Mouse (Mus musculus): ENCODE results near the gene Arl15.

Gene Arl15

DNA sequence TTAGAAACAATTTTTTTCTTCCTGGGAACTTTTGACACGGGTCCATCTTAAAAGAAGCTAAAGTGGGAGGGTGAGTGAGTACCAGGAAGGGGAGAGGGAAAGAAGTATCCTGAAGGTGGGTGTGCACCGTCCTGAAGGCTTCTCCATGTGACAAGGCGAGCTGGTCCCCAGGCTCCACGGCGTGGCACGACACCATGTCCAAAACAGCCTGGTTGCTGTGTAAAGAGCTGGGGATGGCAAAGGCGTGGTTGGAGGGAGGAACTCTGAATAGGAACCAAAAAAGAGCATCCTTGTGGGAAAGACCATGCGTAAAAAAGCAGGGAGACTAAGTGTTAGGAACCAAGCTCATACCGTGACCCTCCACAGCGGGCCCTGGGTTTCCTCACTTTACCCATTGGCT, 330.1 kb downstream of the Arl15 start:
- DNase-seq (ENCODE audit: low read depth, low spot score): no peak
- H3K36me3 ChIP-seq (ENCODE audit: control insufficient read depth, insufficient read depth, low read length, poor library complexity, severe bottlenecking): no peaks in the 10 kb centered on the region
- no peaks in the 10 kb centered on the region for H3K27me3 ChIP-seq (ENCODE audit: control insufficient read depth, insufficient read depth, low read length, poor library complexity, severe bottlenecking)

DNA sequence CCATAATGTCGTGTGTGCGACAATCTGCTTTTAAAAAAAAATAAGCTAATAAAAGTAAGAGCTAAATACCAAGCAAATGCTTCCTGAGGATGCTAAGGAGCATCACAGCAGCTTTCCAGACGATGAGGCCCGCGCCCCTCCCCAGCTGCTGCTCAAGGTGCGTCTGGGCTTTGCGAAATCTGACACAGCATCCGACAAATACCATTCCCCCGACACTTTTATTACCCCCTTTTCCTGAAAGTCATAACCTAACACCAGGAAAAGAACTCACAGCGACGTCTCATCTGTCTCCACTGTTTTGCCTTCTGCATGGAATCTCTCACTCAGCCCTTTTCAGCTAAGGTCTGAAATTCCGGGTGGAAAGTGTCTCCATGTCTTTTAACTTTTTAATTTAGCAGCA, 330.7 kb downstream of the Arl15 start:
- DNase-seq (ENCODE audit: low read depth, low spot score): no peak
- Histone ChIP-seq H3K36me3 (ENCODE audit: control insufficient read depth, insufficient read depth, low read length, poor library complexity, severe bottlenecking) (no peaks in the 10 kb centered on the region), H3K27me3 (ENCODE audit: control insufficient read depth, insufficient read depth, low read length, poor library complexity, severe bottlenecking) (no peaks in the 10 kb centered on the region)

DNA sequence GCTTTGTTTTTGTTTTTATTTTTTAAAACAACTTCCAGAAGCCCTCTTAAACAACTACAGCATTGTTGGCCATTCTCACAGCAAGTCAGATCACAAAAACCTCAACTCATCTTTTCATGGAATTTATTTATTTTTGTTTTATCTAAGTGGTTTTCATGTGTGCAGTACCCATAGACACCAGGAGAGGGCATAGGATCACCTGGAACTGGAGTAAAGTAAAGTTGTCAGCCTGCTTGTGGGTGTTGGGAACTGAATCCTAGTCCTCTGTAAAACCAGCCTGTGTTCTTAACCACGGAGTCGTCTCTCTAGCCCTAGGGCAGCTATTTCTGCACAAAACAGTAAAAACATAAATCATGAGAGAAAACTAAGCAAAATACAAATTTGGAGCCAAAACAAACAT, 334.1 kb downstream of the Arl15 start:
- H3K36me3 ChIP-seq (ENCODE audit: control insufficient read depth, insufficient read depth, low read length, poor library complexity, severe bottlenecking): no peaks in the 10 kb centered on the region
- H3K27me3 ChIP-seq (ENCODE audit: control insufficient read depth, insufficient read depth, low read length, poor library complexity, severe bottlenecking): no peaks in the 10 kb centered on the region
- DNase-seq (ENCODE audit: low read depth, low spot score): no peak

DNA sequence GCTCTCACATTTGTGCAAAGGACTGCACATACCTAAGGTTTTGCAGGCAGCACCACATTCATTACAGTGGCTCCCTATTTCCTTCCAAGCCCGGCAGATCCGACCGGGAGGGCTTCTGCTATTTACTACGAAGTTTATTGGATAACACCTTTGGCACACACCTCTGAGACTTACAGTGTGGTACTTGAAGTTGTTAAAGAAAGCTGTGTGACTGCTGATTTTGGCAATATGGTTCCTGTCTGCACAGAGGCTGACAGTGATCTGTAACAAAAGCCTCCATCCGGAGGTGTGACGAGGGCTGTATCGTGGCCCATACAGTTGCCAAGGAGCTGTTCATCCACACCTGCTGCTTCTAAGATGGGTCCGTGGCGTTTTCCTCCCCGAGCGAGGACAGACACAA, 335.7 kb downstream of the Arl15 start:
- no peak for DNase-seq (ENCODE audit: low read depth, low spot score)
- Histone ChIP-seq H3K36me3 (ENCODE audit: control insufficient read depth, insufficient read depth, low read length, poor library complexity, severe bottlenecking) (no peaks in the 10 kb centered on the region), H3K27me3 (ENCODE audit: control insufficient read depth, insufficient read depth, low read length, poor library complexity, severe bottlenecking) (no peaks in the 10 kb centered on the region)

DNA sequence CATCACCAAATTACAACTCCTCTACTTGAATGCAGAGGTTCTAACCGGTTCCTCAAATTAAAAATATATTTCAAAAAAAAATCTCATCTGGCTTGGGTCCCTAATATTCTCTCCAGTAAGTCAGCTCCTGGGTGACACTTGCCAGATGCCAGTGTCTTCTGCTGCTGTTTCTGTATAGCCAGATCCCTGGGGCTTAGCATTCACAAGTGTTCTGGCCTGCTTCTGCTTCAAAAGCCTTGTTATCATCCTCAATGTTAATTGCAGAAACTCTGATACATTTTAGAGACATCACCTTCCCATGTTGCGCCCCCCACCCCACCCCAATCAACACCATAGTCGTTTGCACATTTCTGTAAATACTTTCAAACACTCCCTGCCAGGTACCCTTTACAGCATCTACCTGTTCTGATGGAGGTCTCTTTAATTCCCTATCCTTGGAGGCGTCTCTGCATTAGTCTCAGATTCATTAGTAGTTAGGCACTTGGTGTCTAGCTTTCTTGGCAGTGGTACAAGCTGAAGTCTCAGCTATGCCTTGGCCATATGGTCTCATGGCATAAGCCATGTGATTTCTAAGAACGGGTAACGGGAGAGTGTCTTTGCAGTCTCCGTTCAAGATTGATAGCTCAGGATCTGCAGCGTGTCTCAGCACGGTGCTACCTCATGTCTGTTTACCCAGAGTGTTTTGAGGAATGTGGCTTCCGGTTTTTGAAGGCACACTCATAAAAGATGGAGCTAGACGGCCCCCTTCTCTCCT, 336.4 kb downstream of the Arl15 start:
- Histone ChIP-seq H3K27me3 (ENCODE audit: control insufficient read depth, insufficient read depth, low read length, poor library complexity, severe bottlenecking) (no peaks in the 10 kb centered on the region), H3K36me3 (ENCODE audit: control insufficient read depth, insufficient read depth, low read length, poor library complexity, severe bottlenecking) (no peaks in the 10 kb centered on the region)
- no peak for DNase-seq (ENCODE audit: low read depth, low spot score)

DNA sequence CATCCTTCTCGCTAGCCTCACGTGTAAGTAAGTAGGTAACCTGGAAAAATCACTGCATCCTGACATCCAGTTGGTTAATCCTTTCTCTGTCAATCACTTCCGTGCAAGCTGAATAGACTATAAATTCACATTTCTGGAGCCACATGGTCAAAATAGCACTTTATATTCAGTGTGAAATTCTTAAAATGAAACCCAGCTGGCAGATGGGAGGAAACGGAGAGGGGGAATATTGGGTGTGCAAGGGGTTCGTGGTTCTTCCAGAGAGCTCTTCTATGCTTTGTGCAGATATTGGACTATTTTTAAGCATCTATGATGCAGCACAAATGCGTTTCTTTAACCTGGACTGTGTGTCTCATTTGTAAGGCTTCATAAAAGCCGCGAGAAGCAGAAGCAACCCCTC, 344.6 kb downstream of the Arl15 start:
- no peak for DNase-seq (ENCODE audit: low read depth, low spot score)
- H3K36me3 ChIP-seq (ENCODE audit: control insufficient read depth, insufficient read depth, low read length, poor library complexity, severe bottlenecking): no peaks in the 10 kb centered on the region
- H3K27me3 ChIP-seq (ENCODE audit: control insufficient read depth, insufficient read depth, low read length, poor library complexity, severe bottlenecking): no peaks in the 10 kb centered on the region

DNA sequence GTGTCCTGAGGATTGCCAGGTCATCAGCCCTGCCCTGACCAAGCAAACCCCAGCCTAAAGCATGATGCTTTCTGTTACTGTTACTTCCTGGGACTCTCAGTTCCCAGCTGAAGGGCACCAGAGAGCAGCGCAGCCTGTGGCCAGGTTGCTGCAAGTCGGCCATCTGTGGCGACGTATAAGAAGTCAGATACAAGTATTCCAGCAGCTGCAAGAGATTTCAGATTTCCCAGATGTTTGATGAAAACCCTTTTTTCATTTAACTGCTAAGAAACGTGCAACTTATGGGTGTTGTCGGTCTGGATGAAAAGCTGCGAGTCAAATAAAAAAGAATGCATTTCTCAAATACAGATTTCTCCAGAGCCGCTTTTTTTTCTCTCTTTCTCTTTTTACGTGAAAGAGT, 345.3 kb downstream of the Arl15 start:
- DNase-seq (ENCODE audit: low read depth, low spot score): no peak
- Histone ChIP-seq H3K27me3 (ENCODE audit: control insufficient read depth, insufficient read depth, low read length, poor library complexity, severe bottlenecking) (no peaks in the 10 kb centered on the region), H3K36me3 (ENCODE audit: control insufficient read depth, insufficient read depth, low read length, poor library complexity, severe bottlenecking) (no peaks in the 10 kb centered on the region)

DNA sequence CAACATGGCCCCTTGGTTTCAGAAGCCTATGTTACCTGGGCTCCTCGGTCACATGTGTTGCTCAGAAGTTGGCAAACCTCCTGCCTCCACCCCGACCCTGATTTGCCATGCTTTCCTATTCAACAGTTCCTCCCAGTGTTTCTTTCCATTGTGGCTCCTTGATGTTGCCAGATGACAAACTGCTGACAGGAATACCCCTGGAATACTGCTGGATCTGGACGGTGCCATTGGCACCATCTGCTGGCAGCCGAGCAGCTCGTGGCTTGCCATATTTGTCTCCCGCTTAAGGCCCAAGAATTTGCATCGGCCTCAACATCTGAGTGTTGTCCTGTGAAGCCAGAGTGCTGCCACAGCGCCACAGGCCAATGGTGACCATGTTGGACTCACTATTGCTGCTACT, 348.5 kb downstream of the Arl15 start:
- Histone ChIP-seq H3K27me3 (ENCODE audit: control insufficient read depth, insufficient read depth, low read length, poor library complexity, severe bottlenecking) (no peaks in the 10 kb centered on the region), H3K36me3 (ENCODE audit: control insufficient read depth, insufficient read depth, low read length, poor library complexity, severe bottlenecking) (no peaks in the 10 kb centered on the region)
- no peak for DNase-seq (ENCODE audit: low read depth, low spot score)

DNA sequence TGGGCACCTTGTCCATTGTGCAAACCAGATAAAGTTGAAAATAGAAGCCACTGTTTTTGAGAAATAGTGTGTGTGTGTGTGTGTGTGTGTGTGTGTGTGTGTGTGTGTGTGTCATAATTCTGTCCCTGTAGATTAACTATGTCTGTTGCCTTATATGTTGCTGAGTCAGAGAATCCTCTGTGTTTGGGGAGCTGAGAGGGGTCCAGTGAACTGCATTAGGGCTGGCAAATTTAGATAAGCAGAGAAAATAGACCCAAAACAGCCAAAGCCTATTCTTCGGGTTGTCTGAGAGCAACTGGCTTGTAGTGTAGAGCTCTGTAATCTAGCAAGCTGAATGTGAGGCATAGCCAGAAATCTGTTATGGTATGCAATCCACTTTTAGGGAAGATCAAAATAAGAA, 348.9 kb downstream of the Arl15 start:
- Histone ChIP-seq H3K36me3 (ENCODE audit: control insufficient read depth, insufficient read depth, low read length, poor library complexity, severe bottlenecking) (no peaks in the 10 kb centered on the region), H3K27me3 (ENCODE audit: control insufficient read depth, insufficient read depth, low read length, poor library complexity, severe bottlenecking) (no peaks in the 10 kb centered on the region)
- DNase-seq (ENCODE audit: low read depth, low spot score): no peak

DNA sequence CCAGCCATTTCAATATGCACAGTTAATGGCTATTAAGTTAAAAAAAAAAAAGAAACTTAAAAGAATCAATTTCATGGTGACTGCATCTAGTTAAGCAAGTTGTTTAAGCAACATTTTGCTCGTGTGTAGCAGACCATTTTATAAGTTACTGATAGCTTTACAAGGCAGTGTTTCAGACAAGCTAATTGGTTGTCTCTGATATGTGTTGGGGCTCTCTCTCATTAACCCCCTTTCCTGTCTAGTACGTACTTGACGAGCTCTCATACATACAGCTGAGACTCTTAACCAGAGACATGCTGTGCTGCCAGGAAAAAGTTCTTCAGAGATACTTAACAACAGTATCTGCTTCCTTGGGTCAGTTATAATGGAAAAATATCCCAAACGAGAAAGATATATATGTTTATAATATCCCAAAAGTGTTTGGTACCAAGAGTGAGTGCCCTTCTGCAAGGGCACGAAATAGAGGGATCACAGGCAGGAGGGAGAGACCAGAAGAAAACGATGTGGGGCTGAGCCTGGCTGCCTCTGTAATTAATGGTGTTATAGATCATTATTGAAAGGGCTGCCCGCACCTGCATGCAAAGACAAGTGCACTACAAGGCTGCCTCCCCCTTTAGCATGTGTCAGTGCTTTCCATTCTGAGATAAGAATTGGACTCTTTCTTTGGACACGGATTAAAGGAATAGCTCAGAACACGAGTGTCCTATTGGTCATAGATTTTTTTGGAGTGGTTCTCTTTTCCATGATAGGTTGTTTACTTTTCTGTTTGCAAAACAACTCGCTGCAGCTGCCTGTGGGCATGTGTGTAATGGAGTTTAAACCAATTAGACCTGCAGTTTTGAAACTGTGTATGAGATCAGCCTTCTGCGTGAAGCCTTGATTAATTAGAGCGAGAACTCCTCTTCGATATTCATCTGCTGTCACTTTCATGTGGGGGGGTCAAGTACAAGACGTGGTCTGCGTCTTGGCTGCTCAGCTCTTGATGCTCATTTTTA, 350.0 kb downstream of the Arl15 start:
- Histone ChIP-seq H3K27me3 (ENCODE audit: control insufficient read depth, insufficient read depth, low read length, poor library complexity, severe bottlenecking) (no peaks in the 10 kb centered on the region), H3K36me3 (ENCODE audit: control insufficient read depth, insufficient read depth, low read length, poor library complexity, severe bottlenecking) (no peaks in the 10 kb centered on the region)
- no peak for DNase-seq (ENCODE audit: low read depth, low spot score)

DNA sequence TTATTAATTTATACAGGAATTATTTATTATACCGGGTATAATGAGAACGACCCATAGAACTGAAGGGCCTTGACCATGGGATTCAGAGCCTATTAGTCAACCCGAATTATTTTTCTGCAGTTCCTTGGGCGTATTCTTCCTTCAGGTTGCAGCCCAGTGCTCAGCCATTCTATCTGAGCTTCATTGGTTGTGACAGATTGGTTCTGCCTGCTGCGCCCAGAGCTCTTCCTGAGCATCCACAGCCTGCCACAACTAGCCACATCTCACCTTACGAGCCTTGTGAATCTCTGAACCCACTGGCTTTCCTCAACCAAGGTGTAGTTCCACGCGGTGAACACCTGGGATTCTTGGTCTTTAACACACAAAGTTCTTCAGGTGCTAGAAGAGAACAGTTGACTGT, 350.9 kb downstream of the Arl15 start:
- H3K36me3 ChIP-seq (ENCODE audit: control insufficient read depth, insufficient read depth, low read length, poor library complexity, severe bottlenecking): no peaks in the 10 kb centered on the region

DNA sequence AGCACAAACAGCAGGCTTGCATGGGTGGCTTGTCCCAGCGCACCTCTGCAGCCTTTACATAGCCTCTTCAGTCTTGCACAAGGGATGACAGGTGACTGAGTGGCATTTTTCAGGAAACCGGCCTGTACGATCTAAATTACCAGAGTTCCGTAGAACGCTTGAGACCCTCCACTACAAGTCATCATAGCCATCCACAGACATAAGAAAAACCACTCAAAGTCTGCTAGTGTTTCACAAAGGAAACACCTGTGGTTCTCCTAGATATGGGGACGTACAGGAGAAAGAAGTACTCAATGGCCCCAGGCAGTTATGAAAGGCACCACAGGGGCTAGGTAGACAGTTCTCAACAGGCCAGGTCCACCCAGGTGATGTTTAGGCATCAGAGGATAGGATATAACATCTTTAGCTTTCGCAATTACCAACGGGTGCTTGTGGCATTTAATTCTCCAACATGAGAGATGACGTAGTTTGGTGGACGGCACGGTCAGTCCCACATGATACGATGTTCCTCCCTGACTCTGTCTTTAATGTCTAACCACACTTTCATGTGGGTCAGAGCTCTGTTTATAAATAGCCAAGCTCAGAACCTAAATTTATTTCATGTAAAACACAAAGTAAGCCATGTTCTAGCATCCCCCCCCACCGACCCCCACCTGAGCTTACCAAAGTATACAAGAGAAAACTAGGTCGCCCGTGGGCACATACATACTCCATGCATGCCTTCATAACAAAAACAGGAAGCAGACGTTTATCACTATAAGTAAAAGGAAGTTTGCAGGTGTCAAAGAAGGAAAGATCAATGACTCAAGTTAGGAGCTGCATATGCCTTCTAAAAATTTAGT, 356.8 kb downstream of the Arl15 start:
- no peaks in the 10 kb centered on the region for H3K27me3 ChIP-seq (ENCODE audit: control insufficient read depth, insufficient read depth, low read length, poor library complexity, severe bottlenecking)
- no peak for DNase-seq (ENCODE audit: low read depth, low spot score)
- peaks cover 2% of the 10 kb centered on the region; the same call in 1 of the 2 replicates for H3K36me3 ChIP-seq (ENCODE audit: control insufficient read depth, insufficient read depth, low read length, poor library complexity, severe bottlenecking)

More for the DNA sequence above, 350.9 kb downstream of the Arl15 start:
- no peaks in the 10 kb centered on the region for H3K27me3 ChIP-seq (ENCODE audit: control insufficient read depth, insufficient read depth, low read length, poor library complexity, severe bottlenecking)
- no peak for DNase-seq (ENCODE audit: low read depth, low spot score)

DNA sequence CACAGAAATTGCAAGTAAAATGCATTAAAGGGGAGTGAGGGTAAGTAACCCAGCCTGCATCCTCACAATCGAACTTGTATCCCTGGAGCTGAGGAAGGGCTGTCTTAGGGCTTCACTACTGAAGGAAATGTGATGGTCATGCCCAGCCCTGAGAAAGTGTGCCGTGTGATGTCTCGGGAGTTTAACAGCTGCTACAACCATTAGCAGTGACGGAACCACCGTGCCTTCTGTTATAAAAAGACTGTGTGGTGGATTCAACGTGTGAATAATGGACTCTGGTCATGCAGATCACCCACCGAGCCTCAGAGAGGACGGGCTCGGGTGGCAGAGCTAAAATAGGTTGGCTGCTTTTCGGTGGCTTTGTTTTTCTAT, 357.4 kb downstream of the Arl15 start:
- H3K36me3 ChIP-seq (ENCODE audit: control insufficient read depth, insufficient read depth, low read length, poor library complexity, severe bottlenecking): peaks cover 4% of the 10 kb centered on the region; the same call in 1 of the 2 replicates
- DNase-seq (ENCODE audit: low read depth, low spot score): no peak
- no peaks in the 10 kb centered on the region for H3K27me3 ChIP-seq (ENCODE audit: control insufficient read depth, insufficient read depth, low read length, poor library complexity, severe bottlenecking)

DNA sequence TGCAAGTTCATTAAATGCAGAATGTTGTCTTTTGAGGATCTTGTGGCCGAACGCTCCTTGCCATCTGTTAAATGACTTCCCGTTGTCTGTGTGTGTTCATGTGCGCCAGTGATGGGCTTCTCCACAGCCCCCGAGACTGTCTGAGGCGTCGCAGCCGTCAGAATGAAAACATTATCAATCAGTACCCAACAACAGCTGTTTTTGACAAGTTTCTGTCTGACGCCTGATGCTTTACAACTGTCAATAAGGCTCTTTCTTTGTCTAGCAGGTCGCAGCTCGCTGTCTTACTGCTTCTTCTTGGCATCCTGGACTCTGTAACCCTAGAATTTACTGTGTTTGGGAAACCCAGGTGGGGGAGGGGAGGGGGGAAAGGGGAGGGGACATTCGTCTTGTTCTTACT, 362.4 kb downstream of the Arl15 start:
- Histone ChIP-seq H3K36me3 (ENCODE audit: control insufficient read depth, insufficient read depth, low read length, poor library complexity, severe bottlenecking) (peaks cover 4% of the 10 kb centered on the region; the same call in 1 of the 2 replicates), H3K27me3 (ENCODE audit: control insufficient read depth, insufficient read depth, low read length, poor library complexity, severe bottlenecking) (no peaks in the 10 kb centered on the region)
- DNase-seq (ENCODE audit: low read depth, low spot score): no peak
